Mouse (Mus musculus) embryonic fibroblast, embryonic 13.5 days (primary cell): Measurements from ENCODE around the gene Ebf1. TPM values are rescaled to one million over a fixed set of nuclear protein-coding genes. Genes with fewer than 3 reads are reported as not detected.

Experiments
- H3K27ac ChIP-seq: 2 replicates; pipeline ENCODE4 v1.5.1; 2012; ENCODE audit warnings: low read length, control low read depth, inconsistent platforms; ENCODE audit not compliant: insufficient read depth
- H3K4me1 ChIP-seq: 2 replicates; pipeline ENCODE4 v1.6.1; 2011; ENCODE audit warnings: low read length; ENCODE audit not compliant: control insufficient read depth, insufficient read depth
- H3K4me3 ChIP-seq: 2 replicates; pipeline ENCODE4 v1.5.1; 2011; ENCODE audit warnings: mild to moderate bottlenecking, control low read depth, low read length; ENCODE audit not compliant: insufficient read depth
- CTCF ChIP-seq: IDR thresholded peaks from 2 replicates; pipeline ENCODE4 v1.5.1; 2011; ENCODE audit warnings: mild to moderate bottlenecking, control low read depth, low read length, moderate library complexity, borderline replicate concordance; ENCODE audit not compliant: insufficient read depth
- POLR2A ChIP-seq: IDR thresholded peaks from 2 replicates; pipeline ENCODE4 v1.6.1; 2011; ENCODE audit warnings: low read depth, mild to moderate bottlenecking, control low read depth, low read length, moderate library complexity
- polyA plus RNA-seq: library from polyadenylated mRNA; stranded (reverse); fragments of >200 nt; gene quantifications from 2 replicates; pipeline ENCODE4 v1.2.4, GENCODE M21; 2011; ENCODE audit warnings: low read depth; ENCODE audit not compliant: missing spikeins, insufficient read length

Ebf1 gene
- polyA plus RNA-seq, 1 experiment: 55.9 TPM

GRCm38 (mm10) chr11:44727821-44728220 lies 110.7 kb downstream of the Ebf1 start:
- Histone ChIP-seq H3K27ac (no peak overlapping the region), H3K4me3 (no peak overlapping the region), H3K4me1 (peaks cover 29% of the 10 kb centered on the region)
- TF ChIP-seq POLR2A: no peak
- TF ChIP-seq CTCF: no peak

DNA sequence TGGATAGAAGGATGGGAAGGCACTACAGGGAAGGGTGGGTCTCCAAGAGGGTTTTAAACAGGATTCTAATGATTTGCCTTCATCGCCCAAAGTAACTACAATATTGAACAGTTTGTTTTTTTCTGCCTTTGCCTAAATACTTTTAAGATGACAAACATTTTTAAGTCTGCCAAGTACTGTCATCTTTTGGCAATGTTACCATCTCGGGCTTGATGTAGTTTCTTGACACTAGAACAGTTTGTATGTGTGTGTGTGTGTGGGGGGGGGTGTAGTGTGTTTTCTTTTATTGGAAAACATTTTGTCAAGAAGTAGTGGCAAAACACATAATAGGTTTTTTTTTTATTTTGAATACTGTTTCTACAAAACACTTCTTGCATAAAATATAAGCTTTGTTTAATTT lies 111.2 kb downstream of the Ebf1 start:
- Histone ChIP-seq H3K4me1 (peaks cover 29% of the 10 kb centered on the region), H3K27ac (no peak overlapping the region), H3K4me3 (no peak overlapping the region)
- TF ChIP-seq POLR2A (no peak), CTCF (no peak)

DNA sequence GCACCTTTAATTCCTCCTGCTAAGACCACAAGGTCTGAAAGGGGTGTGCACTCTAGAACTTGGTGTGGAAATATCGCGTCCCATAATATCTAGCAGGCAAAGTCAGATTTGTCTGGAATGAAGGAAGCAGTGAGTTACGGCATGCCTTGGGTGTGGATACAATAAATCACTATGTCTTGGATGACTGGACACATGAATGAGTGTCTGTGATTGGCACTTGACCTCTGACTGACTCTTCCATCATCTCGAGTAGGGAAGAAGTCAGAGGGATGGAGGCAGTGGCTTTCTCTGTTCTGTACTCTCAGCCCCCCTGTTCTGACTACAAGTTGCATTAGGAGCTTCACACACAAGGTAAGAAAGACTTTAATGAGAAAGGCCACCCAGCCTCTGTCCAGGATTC lies 112.8 kb downstream of the Ebf1 start:
- Histone ChIP-seq H3K27ac (no peak overlapping the region), H3K4me3 (no peak overlapping the region), H3K4me1 (peaks cover 20% of the 10 kb centered on the region)
- TF ChIP-seq CTCF: no peak
- no peak for TF ChIP-seq POLR2A

GRCm38 (mm10) chr11:44731763-44732162 lies 114.6 kb downstream of the Ebf1 start:
- no peak overlapping the region for H3K27ac ChIP-seq
- peaks cover 13% of the 10 kb centered on the region for H3K4me1 ChIP-seq
- no peak overlapping the region for H3K4me3 ChIP-seq
- TF ChIP-seq POLR2A: no peak
- TF ChIP-seq CTCF: no peak

GRCm38 (mm10) chr11:44733276-44733675 lies 116.2 kb downstream of the Ebf1 start:
- H3K27ac ChIP-seq: no peak overlapping the region

DNA sequence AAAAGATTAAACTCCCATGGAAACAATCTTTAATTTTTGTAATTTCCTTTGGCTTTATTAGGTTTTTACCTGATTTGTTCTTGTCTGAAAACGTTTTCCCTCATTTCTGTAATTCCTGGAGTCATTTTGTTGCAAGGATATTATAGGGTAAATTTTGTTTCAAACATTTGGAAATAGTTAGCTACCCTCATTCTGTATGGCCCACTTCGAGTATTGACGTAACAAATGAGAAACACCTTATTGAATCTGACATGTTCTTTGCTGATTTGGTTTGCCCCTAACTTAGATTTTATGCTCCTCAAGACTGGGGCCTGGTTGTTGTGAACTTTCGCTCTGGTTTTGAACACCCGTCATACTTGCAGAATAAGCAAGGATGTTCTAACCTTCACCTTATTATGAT lies 120.9 kb downstream of the Ebf1 start:
- Histone ChIP-seq H3K4me1 (peaks cover 5% of the 10 kb centered on the region; the same call in 1 of the 2 replicates), H3K27ac (no peak overlapping the region), H3K4me3 (no peak overlapping the region)
- no peak for TF ChIP-seq POLR2A
- TF ChIP-seq CTCF: no peak

More at GRCm38 (mm10) chr11:44733276-44733675, 116.2 kb downstream of the Ebf1 start:
- TF ChIP-seq POLR2A: no peak
- no peak overlapping the region for H3K4me3 ChIP-seq
- H3K4me1 ChIP-seq: peaks cover 13% of the 10 kb centered on the region

DNA sequence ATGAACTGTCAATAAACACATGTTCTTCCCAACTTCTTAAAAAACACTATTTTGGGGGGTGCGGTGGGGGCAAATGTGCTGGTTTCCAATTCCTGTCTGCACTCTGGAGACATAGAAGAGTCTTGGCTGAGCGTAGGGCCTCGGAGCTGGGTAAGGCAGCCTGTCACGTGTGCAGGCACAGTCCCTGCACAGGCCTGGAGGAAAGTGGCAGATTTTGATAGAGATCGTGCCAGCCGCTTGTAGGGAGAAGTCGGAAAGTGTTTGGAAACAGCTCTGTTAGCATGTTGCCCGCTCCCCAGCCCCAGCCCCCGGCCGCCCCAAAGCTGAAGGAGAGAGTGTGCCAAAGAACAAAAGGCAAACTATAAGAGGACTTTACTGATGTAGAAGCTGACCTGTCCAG lies 121.7 kb downstream of the Ebf1 start:
- H3K4me3 ChIP-seq: no peak overlapping the region
- TF ChIP-seq POLR2A (no peak), CTCF (no peak)
- peaks cover 5% of the 10 kb centered on the region; the same call in 1 of the 2 replicates for H3K4me1 ChIP-seq
- H3K27ac ChIP-seq: no peak overlapping the region

GRCm38 (mm10) chr11:44740278-44741041 lies 123.3 kb downstream of the Ebf1 start:
- H3K27ac ChIP-seq: peak overlapping the region; percentile 3; the same call in 1 of the 2 replicates
- TF ChIP-seq CTCF (no peak), POLR2A (no peak)
- no peak overlapping the region for H3K4me3 ChIP-seq
- H3K4me1 ChIP-seq: peaks cover 5% of the 10 kb centered on the region; the same call in 1 of the 2 replicates

DNA sequence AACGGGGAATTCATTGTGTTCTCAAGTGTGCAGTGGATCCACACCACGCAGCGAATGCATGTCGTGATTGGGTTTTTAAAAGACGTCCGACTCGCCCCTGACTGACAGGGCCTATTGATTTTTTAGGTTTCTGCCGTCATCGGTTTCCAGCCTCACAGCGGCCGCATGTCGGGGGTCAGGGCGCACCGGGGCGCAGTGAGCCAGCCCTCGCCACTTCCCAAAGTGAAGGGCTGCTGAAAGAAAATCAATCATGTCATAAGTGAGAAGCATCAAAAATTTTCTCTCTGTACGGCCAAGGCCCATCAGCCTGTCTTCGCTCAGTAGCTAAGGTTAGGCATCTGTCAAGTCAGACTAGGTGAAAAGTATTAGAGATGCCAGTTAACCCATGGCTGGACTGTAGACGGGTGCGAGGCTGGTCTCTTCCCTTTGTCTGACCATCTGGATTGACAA lies 124.0 kb downstream of the Ebf1 start:
- peaks cover 5% of the 10 kb centered on the region; the same call in 1 of the 2 replicates for H3K4me1 ChIP-seq
- H3K27ac ChIP-seq: no peak overlapping the region
- TF ChIP-seq CTCF: no peak
- TF ChIP-seq POLR2A: no peak
- H3K4me3 ChIP-seq: no peak overlapping the region

GRCm38 (mm10) chr11:44744446-44744845 lies 127.3 kb downstream of the Ebf1 start:
- Histone ChIP-seq H3K4me3 (no peak overlapping the region), H3K27ac (no peak overlapping the region), H3K4me1 (peaks cover 5% of the 10 kb centered on the region; the same call in 1 of the 2 replicates)
- no peak for TF ChIP-seq CTCF
- no peak for TF ChIP-seq POLR2A

DNA sequence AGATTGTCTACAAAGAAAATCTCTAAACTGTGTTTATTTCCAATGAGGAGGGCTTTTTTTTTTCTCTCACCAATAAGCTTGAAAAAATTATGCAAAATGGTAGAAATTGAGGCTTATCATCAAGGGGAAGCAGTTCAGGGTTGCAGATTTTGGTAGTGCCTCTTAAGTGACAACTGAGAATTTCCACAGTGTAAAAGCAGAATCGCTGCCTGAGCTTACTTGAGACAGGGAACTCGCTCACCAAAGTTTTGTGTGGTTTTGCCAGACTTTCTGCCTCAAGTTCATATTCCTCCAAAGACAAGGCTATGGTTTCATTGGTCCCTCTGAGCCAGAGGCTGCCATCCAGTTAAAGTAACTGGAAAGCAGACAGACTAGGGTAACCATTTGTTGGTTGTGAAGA lies 128.8 kb downstream of the Ebf1 start:
- no peaks in the 10 kb centered on the region for H3K4me1 ChIP-seq
- TF ChIP-seq POLR2A (no peak), CTCF (no peak)
- H3K27ac ChIP-seq: no peak overlapping the region
- no peak overlapping the region for H3K4me3 ChIP-seq

GRCm38 (mm10) chr11:44746731-44747130 lies 129.6 kb downstream of the Ebf1 start:
- TF ChIP-seq CTCF (no peak), POLR2A (no peak)

More at GRCm38 (mm10) chr11:44746731-44747130, 129.6 kb downstream of the Ebf1 start:
- Histone ChIP-seq H3K4me3 (no peak overlapping the region), H3K27ac (no peak overlapping the region), H3K4me1 (no peaks in the 10 kb centered on the region)
